In the genomic region with DNA sequence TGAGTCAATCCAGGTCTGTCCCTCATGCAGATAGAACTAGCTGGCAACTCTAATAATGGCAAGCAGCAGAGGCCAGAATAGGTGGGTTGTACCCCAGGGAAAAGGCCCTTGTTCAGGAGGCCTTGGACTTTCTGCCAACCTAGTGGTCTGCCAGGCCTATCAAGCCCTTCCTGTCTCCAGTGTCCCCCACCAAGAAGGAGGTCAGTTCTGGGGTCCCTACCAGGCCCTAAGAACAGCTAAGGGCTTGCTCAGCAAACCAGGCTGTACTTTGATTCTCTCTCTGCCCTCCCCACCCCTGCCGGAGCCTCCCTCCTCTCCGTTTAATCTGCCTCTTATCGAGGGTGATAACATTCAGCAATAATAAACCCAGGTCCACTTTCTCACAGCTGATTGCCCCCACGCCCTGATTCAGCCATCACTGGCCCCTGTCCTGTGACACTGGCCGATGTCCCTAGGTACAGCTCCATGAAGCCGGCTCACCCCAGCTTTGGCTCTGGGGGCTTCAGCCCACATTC, we compare ENCODE assay signal across 23 mouse cellular contexts. TPM values are rescaled to one million over a fixed set of nuclear protein-coding genes. Genes with fewer than 3 reads are reported as not detected.
A peak's percentile ranks its signal among the peaks of the same experiment; 100 is the strongest.
DNase-seq lines count a peak whose midpoint lies in the region; ATAC-seq lines count a peak whose summit lies in the region.
"Had no signal": no experiment of that assay in that cellular context is flagged by ENCODE, and none has a peak within 500 bp of the region (broad histone marks: within the 10 kb centered on the region; RNA-seq: fewer than 3 reads in every experiment).

No protein-coding gene starts in this region.

- DNase-seq in heart, adult 11 months, result peak; percentile 90
- no peak for DNase-seq in heart, adult 18-20 months
- no peak for DNase-seq in heart, postnatal 14 days
- DNase-seq in adrenal gland, adult (ENCODE audit: inconsistent age in 2 of 2, low spot score in 1 of 2), result no peak
- DNase-seq: adrenal gland, postnatal 10 days; B cell, adult 2 months; cerebellum, adult 11 months; cerebellum, adult 8-10 months; cerebellum, postnatal 14 days; embryo, embryonic 11 days; gastrocnemius, postnatal 14 days; kidney, adult 8-10 months had no signal

- H3K4me2 ChIP-seq in heart, embryonic 12.5 days, result no peak overlapping the region
- no peak overlapping the region for H3K4me2 ChIP-seq in heart, embryonic 16.5 days (ENCODE audit: low read depth, low read length)
- no peak overlapping the region for H3K4me2 ChIP-seq in intestine, embryonic 16.5 days (ENCODE audit: low read depth, low read length)
- H3K4me2 ChIP-seq: embryonic facial prominence, embryonic 12.5 days; forebrain, embryonic 15.5 days; hindbrain, embryonic 12.5 days had no signal

- H3K9ac ChIP-seq in heart, embryonic 12.5 days, result 0 out of 2 replicates have a peak overlapping the region, but pooled peaks have one; percentile 14
- peak overlapping the region; percentile 12; the same call in 1 of the 2 replicates for H3K9ac ChIP-seq in heart, embryonic 16.5 days (ENCODE audit: low read length)
- no peak overlapping the region for H3K9ac ChIP-seq in intestine, embryonic 16.5 days (ENCODE audit: low read depth, low read length)
- H3K9ac ChIP-seq: embryonic facial prominence, embryonic 12.5 days; forebrain, embryonic 15.5 days; hindbrain, embryonic 12.5 days had no signal

- H3K4me1 ChIP-seq in heart, embryonic 12.5 days (replicated peaks), result peaks cover 66% of the 10 kb centered on the region
- H3K4me1 ChIP-seq in heart, embryonic 16.5 days (ENCODE audit: control insufficient read depth, insufficient read depth, low read length), result peaks cover 28% of the 10 kb centered on the region
- H3K4me1 ChIP-seq in intestine, embryonic 16.5 days (ENCODE audit: control insufficient read depth, insufficient read depth, low read length), result no peaks in the 10 kb centered on the region; the same call in 1 of the 2 replicates
- H3K4me1 ChIP-seq: embryonic facial prominence, embryonic 12.5 days had no signal

- intact Hi-C loops in heart, postnatal 14 days (cut with DNase I), result no loop called here

- no peaks in the 10 kb centered on the region for H3K9me3 ChIP-seq in heart, embryonic 12.5 days (replicated peaks)
- H3K9me3 ChIP-seq in heart, embryonic 16.5 days (replicated peaks; ENCODE audit: control insufficient read depth, low read length), result no peaks in the 10 kb centered on the region
- H3K9me3 ChIP-seq in intestine, embryonic 16.5 days (ENCODE audit: control insufficient read depth, low read length), result no peaks in the 10 kb centered on the region
- H3K9me3 ChIP-seq: embryonic facial prominence, embryonic 12.5 days; forebrain, embryonic 15.5 days; G1E; hindbrain, embryonic 12.5 days had no signal

- peak overlapping the region; percentile 86 for H3K27ac ChIP-seq in heart, embryonic 12.5 days (ENCODE audit: poor library complexity, severe bottlenecking)
- no peak overlapping the region for H3K27ac ChIP-seq in heart, embryonic 16.5 days (ENCODE audit: low read length)
- no peak overlapping the region for H3K27ac ChIP-seq in intestine, embryonic 16.5 days (ENCODE audit: low read length)
- H3K27ac ChIP-seq: embryonic facial prominence, embryonic 12.5 days; forebrain, embryonic 15.5 days; hindbrain, embryonic 12.5 days had no signal

- ATAC-seq in heart, embryonic 12.5 days (ENCODE audit: insufficient number of reproducible peaks, low FRiP score), result no peak
- no peak for ATAC-seq in heart, embryonic 16.5 days (replicated peaks; ENCODE audit: extremely low read depth, insufficient read depth, low FRiP score)
- ATAC-seq in intestine, embryonic 16.5 days, result peak; percentile 77
- ATAC-seq in granulocyte monocyte progenitor cell, adult 5-6 weeks (replicated peaks; ENCODE audit: poor library complexity, severe bottlenecking), result no peak
- ATAC-seq: CD4-positive, CD25-positive, alpha-beta regulatory T cell, adult 4 months; forebrain, embryonic 15.5 days; hindbrain, embryonic 16.5 days; inflammation-experienced regulatory T-cells, adult 6 months had no signal

- H3K36me3 ChIP-seq in heart, embryonic 12.5 days, result no peaks in the 10 kb centered on the region
- no peaks in the 10 kb centered on the region for H3K36me3 ChIP-seq in heart, embryonic 16.5 days (ENCODE audit: control insufficient read depth, insufficient read depth)
- no peaks in the 10 kb centered on the region for H3K36me3 ChIP-seq in intestine, embryonic 16.5 days (ENCODE audit: control insufficient read depth, insufficient read depth, low read length)
- H3K36me3 ChIP-seq: embryonic facial prominence, embryonic 12.5 days; forebrain, embryonic 15.5 days; G1E; hindbrain, embryonic 12.5 days had no signal

- 35% methylated on average over 6 of the region's 6 CpGs for WGBS in heart, embryonic 12.5 days
- 44% methylated on average over 6 of the region's 6 CpGs for WGBS in heart, embryonic 16.5 days
- 70% methylated on average over 6 of the region's 6 CpGs for WGBS in intestine, embryonic 16.5 days

- H3K27me3 ChIP-seq in heart, embryonic 12.5 days (replicated peaks), result no peaks in the 10 kb centered on the region
- no peaks in the 10 kb centered on the region for H3K27me3 ChIP-seq in heart, embryonic 16.5 days (ENCODE audit: control insufficient read depth, insufficient read depth, low read length)
- H3K27me3 ChIP-seq in intestine, embryonic 16.5 days (replicated peaks; ENCODE audit: control insufficient read depth, insufficient read depth, low read length), result peaks cover 25% of the 10 kb centered on the region; the same call in 1 of the 2 replicates

- no peak overlapping the region for H3K4me3 ChIP-seq in heart, embryonic 12.5 days
- H3K4me3 ChIP-seq in heart, embryonic 16.5 days (ENCODE audit: low read length), result no peak overlapping the region
- H3K4me3 ChIP-seq in intestine, embryonic 16.5 days (ENCODE audit: low read length), result no peak overlapping the region
- H3K4me3 ChIP-seq: embryonic facial prominence, embryonic 12.5 days; forebrain, embryonic 15.5 days; hindbrain, embryonic 12.5 days had no signal

RNA-seq across cellular contexts. Expression of gene Casz1, which starts 19.1 kb away (rescaled TPM):
- total RNA-seq in heart, adult 18-20 months (2021), result 10 to 100 TPM; 35.9 to 41.1 TPM
- polyA plus RNA-seq in heart, embryonic 12.5 days (2016; fragmentation: Nextera tagmentation; extraction: Ambion mirVana), result 23.6 and 26.1 TPM in 2 replicates
- 10 to 100 TPM; 48.1 to 53.1 TPM for total RNA-seq in heart, postnatal 14 days (2021)
- 22.4 and 25.7 TPM in 2 replicates for polyA plus RNA-seq in heart, embryonic 16.5 days (2015; fragmentation: Nextera tagmentation; extraction: Ambion mirVana)
- 4.7 and 5.9 TPM in 2 replicates for polyA plus RNA-seq in intestine, embryonic 16.5 days (2015; fragmentation: Nextera tagmentation; extraction: Ambion mirVana)
- total RNA-seq in granulocyte monocyte progenitor cell, adult 5-6 weeks (2014; fragmentation: Nextera tagmentation), result 6.3 and 8.3 TPM in 2 replicates
- total RNA-seq in granulocyte monocyte progenitor cell, adult 5-6 weeks (2017), result 2.8 and 3.1 TPM in 2 replicates
